Mouse (Mus musculus): ENCODE data around the gene Krt222. TPM values are rescaled to one million over a fixed set of nuclear protein-coding genes. Genes with fewer than 3 reads are reported as not detected.

Krt222 gene
- polyA plus RNA-seq (2015; fragmentation: Nextera tagmentation; extraction: Ambion mirVana), result 0.41 and 0.42 TPM in 2 replicates

GRCm38 (mm10) chr11:99243820-99244374, at the start of gene Krt222:
Gene Krt222 (minus strand): TSS chr11:99244085.
- H3K4me1 ChIP-seq, result peaks cover 7% of the 10 kb centered on the region; the same call in 1 of the 2 replicates
- no peak within 1 kb of the TSS for H3K27ac ChIP-seq
- H3K9ac ChIP-seq, result peak within 1 kb of the TSS; percentile 61
- H3K27me3 ChIP-seq, result no peaks in the 10 kb centered on the region
- WGBS, result 6% methylated on average over 17 of the region's 17 CpGs
- no peaks in the 10 kb centered on the region for H3K9me3 ChIP-seq
- H3K36me3 ChIP-seq, result no peaks in the 10 kb centered on the region
- ATAC-seq (ENCODE audit: insufficient number of reproducible peaks, insufficient read depth, low FRiP score, low TSS enrichment, low read depth), result no peak
- H3K4me2 ChIP-seq, result peak within 1 kb of the TSS; percentile 63
- peak within 1 kb of the TSS; percentile 35 for H3K4me3 ChIP-seq

- Histone ChIP-seq H3K27ac (no peak overlapping the region), H3K4me1 (no peaks in the 10 kb centered on the region), H3K9ac (no peak overlapping the region), H3K27me3 (no peaks in the 10 kb centered on the region), H3K36me3 (no peaks in the 10 kb centered on the region), H3K4me2 (no peak overlapping the region), H3K9me3 (no peaks in the 10 kb centered on the region), H3K4me3 (no peak overlapping the region)
- no peak for ATAC-seq (ENCODE audit: insufficient number of reproducible peaks, insufficient read depth, low FRiP score, low TSS enrichment, low read depth)
- 57% methylated on average over 5 of the region's 5 CpGs for WGBS
These were observed 49.0 kb upstream of the Krt222 start for GRCm38 (mm10) chr11:99292846-99293245.

- no peak for ATAC-seq (ENCODE audit: insufficient number of reproducible peaks, insufficient read depth, low FRiP score, low TSS enrichment, low read depth)
These were observed 41.0 kb upstream of the Krt222 start, which contains the start of gene Krt24 for GRCm38 (mm10) chr11:99284833-99285312. Gene Krt24 (minus strand): TSS chr11:99285262.

GRCm38 (mm10) chr11:99284011-99284410, 40.1 kb upstream of the Krt222 start:
- Histone ChIP-seq H3K27ac (no peak overlapping the region), H3K4me2 (no peak overlapping the region), H3K9ac (no peak overlapping the region), H3K36me3 (no peaks in the 10 kb centered on the region), H3K9me3 (no peaks in the 10 kb centered on the region), H3K27me3 (no peaks in the 10 kb centered on the region), H3K4me1 (peaks cover 10% of the 10 kb centered on the region), H3K4me3 (no peak overlapping the region)
- ATAC-seq (ENCODE audit: insufficient number of reproducible peaks, insufficient read depth, low FRiP score, low TSS enrichment, low read depth), result no peak
- 78% methylated on average over 5 of the region's 5 CpGs for WGBS

More at GRCm38 (mm10) chr11:99284833-99285312, 41.0 kb upstream of the Krt222 start, which contains the start of gene Krt24:
- no peaks in the 10 kb centered on the region for H3K27me3 ChIP-seq
- H3K36me3 ChIP-seq, result no peaks in the 10 kb centered on the region
- no peak within 1 kb of the TSS for H3K4me3 ChIP-seq
- 32% methylated on average over 11 of the region's 11 CpGs for WGBS
- H3K4me1 ChIP-seq, result peaks cover 10% of the 10 kb centered on the region
- H3K9ac ChIP-seq, result no peak within 1 kb of the TSS
- no peaks in the 10 kb centered on the region for H3K9me3 ChIP-seq
- H3K4me2 ChIP-seq, result 0 out of 2 replicates have a peak within 1 kb of the TSS, but pooled peaks have one; percentile 14
- H3K27ac ChIP-seq, result no peak within 1 kb of the TSS

GRCm38 (mm10) chr11:99283334-99283733, 39.4 kb upstream of the Krt222 start:
- Histone ChIP-seq H3K36me3 (no peaks in the 10 kb centered on the region), H3K4me1 (peaks cover 10% of the 10 kb centered on the region), H3K27me3 (no peaks in the 10 kb centered on the region), H3K9me3 (no peaks in the 10 kb centered on the region), H3K4me2 (no peak overlapping the region), H3K4me3 (no peak overlapping the region), H3K27ac (no peak overlapping the region), H3K9ac (no peak overlapping the region)
- WGBS, result 58% methylated on average over 4 of the region's 4 CpGs
- ATAC-seq (ENCODE audit: insufficient number of reproducible peaks, insufficient read depth, low FRiP score, low TSS enrichment, low read depth), result no peak

- Histone ChIP-seq H3K4me3 (no peak overlapping the region), H3K27me3 (no peaks in the 10 kb centered on the region), H3K9ac (no peak overlapping the region), H3K4me1 (peaks cover 14% of the 10 kb centered on the region), H3K36me3 (no peaks in the 10 kb centered on the region), H3K4me2 (no peak overlapping the region), H3K9me3 (no peaks in the 10 kb centered on the region), H3K27ac (no peak overlapping the region)
- WGBS, result 72% methylated on average over 9 of the region's 9 CpGs
- ATAC-seq (ENCODE audit: insufficient number of reproducible peaks, insufficient read depth, low FRiP score, low TSS enrichment, low read depth), result no peak
These were observed 37.2 kb upstream of the Krt222 start for GRCm38 (mm10) chr11:99281116-99281515.

GRCm38 (mm10) chr11:99279986-99280385, 36.1 kb upstream of the Krt222 start:
- no peaks in the 10 kb centered on the region for H3K9me3 ChIP-seq
- WGBS, result 72% methylated on average over 5 of the region's 5 CpGs
- no peak overlapping the region for H3K9ac ChIP-seq
- H3K4me1 ChIP-seq, result peaks cover 13% of the 10 kb centered on the region
- no peak overlapping the region for H3K4me3 ChIP-seq
- H3K27me3 ChIP-seq, result no peaks in the 10 kb centered on the region
- no peak overlapping the region for H3K4me2 ChIP-seq
- ATAC-seq (ENCODE audit: insufficient number of reproducible peaks, insufficient read depth, low FRiP score, low TSS enrichment, low read depth), result no peak
- H3K36me3 ChIP-seq, result no peaks in the 10 kb centered on the region
- no peak overlapping the region for H3K27ac ChIP-seq

GRCm38 (mm10) chr11:99276786-99277185, 32.9 kb upstream of the Krt222 start:
- H3K27ac ChIP-seq, result peak overlapping the region; percentile 51
- ATAC-seq (ENCODE audit: insufficient number of reproducible peaks, insufficient read depth, low FRiP score, low TSS enrichment, low read depth), result no peak
- H3K27me3 ChIP-seq, result no peaks in the 10 kb centered on the region
- H3K36me3 ChIP-seq, result no peaks in the 10 kb centered on the region
- H3K4me3 ChIP-seq, result no peak overlapping the region
- H3K4me1 ChIP-seq, result 0 out of 2 replicates have a peak, but pooled peaks cover 4% of the 10 kb centered on the region
- no peak overlapping the region for H3K4me2 ChIP-seq
- no peaks in the 10 kb centered on the region for H3K9me3 ChIP-seq
- no peak overlapping the region for H3K9ac ChIP-seq
- WGBS, result 40% methylated on average over 7 of the region's 7 CpGs

- H3K4me1 ChIP-seq, result 0 out of 2 replicates have a peak, but pooled peaks cover 4% of the 10 kb centered on the region
- no peak for ATAC-seq (ENCODE audit: insufficient number of reproducible peaks, insufficient read depth, low FRiP score, low TSS enrichment, low read depth)
- H3K27me3 ChIP-seq, result no peaks in the 10 kb centered on the region
- H3K27ac ChIP-seq, result no peak overlapping the region
- H3K9me3 ChIP-seq, result no peaks in the 10 kb centered on the region
- 61% methylated on average over 6 of the region's 6 CpGs for WGBS
- H3K4me3 ChIP-seq, result no peak overlapping the region
- no peak overlapping the region for H3K9ac ChIP-seq
- no peak overlapping the region for H3K4me2 ChIP-seq
- H3K36me3 ChIP-seq, result no peaks in the 10 kb centered on the region
These were observed 31.7 kb upstream of the Krt222 start for GRCm38 (mm10) chr11:99275624-99276023.

- H3K9ac ChIP-seq, result no peak overlapping the region
- H3K4me1 ChIP-seq, result 0 out of 2 replicates have a peak, but pooled peaks cover 4% of the 10 kb centered on the region
- 88% methylated on average over 4 of the region's 4 CpGs for WGBS
- no peak for ATAC-seq (ENCODE audit: insufficient number of reproducible peaks, insufficient read depth, low FRiP score, low TSS enrichment, low read depth)
- no peak overlapping the region for H3K4me2 ChIP-seq
- no peaks in the 10 kb centered on the region for H3K36me3 ChIP-seq
- no peak overlapping the region for H3K4me3 ChIP-seq
- H3K27me3 ChIP-seq, result no peaks in the 10 kb centered on the region
- no peaks in the 10 kb centered on the region for H3K9me3 ChIP-seq
- H3K27ac ChIP-seq, result no peak overlapping the region
These were observed 28.8 kb upstream of the Krt222 start for GRCm38 (mm10) chr11:99272721-99273120.

GRCm38 (mm10) chr11:99269192-99269591, 25.3 kb upstream of the Krt222 start:
- no peaks in the 10 kb centered on the region for H3K36me3 ChIP-seq
- ATAC-seq (ENCODE audit: insufficient number of reproducible peaks, insufficient read depth, low FRiP score, low TSS enrichment, low read depth), result no peak
- 69% methylated on average over 7 of the region's 7 CpGs for WGBS

GRCm38 (mm10) chr11:99265796-99266195, 21.9 kb upstream of the Krt222 start:
- Histone ChIP-seq H3K9me3 (no peaks in the 10 kb centered on the region), H3K27me3 (no peaks in the 10 kb centered on the region), H3K27ac (no peak overlapping the region), H3K4me1 (no peaks in the 10 kb centered on the region), H3K4me3 (no peak overlapping the region), H3K9ac (no peak overlapping the region), H3K36me3 (no peaks in the 10 kb centered on the region), H3K4me2 (no peak overlapping the region)
- 53% methylated on average over 9 of the region's 9 CpGs for WGBS
- no peak for ATAC-seq (ENCODE audit: insufficient number of reproducible peaks, insufficient read depth, low FRiP score, low TSS enrichment, low read depth)

More at GRCm38 (mm10) chr11:99269192-99269591, 25.3 kb upstream of the Krt222 start:
- H3K9me3 ChIP-seq, result no peaks in the 10 kb centered on the region
- H3K4me1 ChIP-seq, result no peaks in the 10 kb centered on the region
- no peaks in the 10 kb centered on the region for H3K27me3 ChIP-seq
- H3K4me3 ChIP-seq, result no peak overlapping the region
- no peak overlapping the region for H3K4me2 ChIP-seq
- no peak overlapping the region for H3K9ac ChIP-seq
- no peak overlapping the region for H3K27ac ChIP-seq
